Mouse (Mus musculus) CH12.LX (cell line): ENCODE results near the gene Ifit2.

Experiments
- CTCF ChIP-seq, 2 experiments: IDR thresholded peaks in 1 of 2; conservative IDR thresholded peaks in 1 of 2; 2 replicates each; pipeline ENCODE4 v1.5.1; 2011 to 2012; ENCODE audit warnings: low read depth in 2 of 2, low read length in 2 of 2, improper control_type of control experiment in 1 of 2, inconsistent platforms in 1 of 2, mild to moderate bottlenecking in 1 of 2, moderate library complexity in 1 of 2
- ETS1 ChIP-seq: conservative IDR thresholded peaks from 2 replicates; pipeline ENCODE4 v1.6.1; 2012; ENCODE audit warnings: low read depth, mild to moderate bottlenecking, inconsistent platforms, low read length, improper control_type of control experiment, moderate library complexity
- IRF4 ChIP-seq: IDR thresholded peaks from 2 replicates; pipeline ENCODE4 v1.6.1; 2014; ENCODE audit warnings: low read depth, mild to moderate bottlenecking, inconsistent platforms, low read length, improper control_type of control experiment
- MAFK ChIP-seq: IDR thresholded peaks from 2 replicates; pipeline ENCODE4 v1.6.1; 2011; ENCODE audit warnings: low read length, improper control_type of control experiment; ENCODE audit not compliant: insufficient replicate concordance
- MAZ ChIP-seq: IDR thresholded peaks from 2 replicates; pipeline ENCODE4 v1.6.1; 2012; ENCODE audit warnings: low read depth, mild to moderate bottlenecking, inconsistent platforms, low read length, improper control_type of control experiment, moderate library complexity
- POLR2A ChIP-seq: IDR thresholded peaks from 2 replicates; pipeline ENCODE4 v1.6.1; 2011; ENCODE audit warnings: low read depth, mild to moderate bottlenecking, improper control_type of control experiment, low read length
- SIN3A ChIP-seq: IDR thresholded peaks from 2 replicates; pipeline ENCODE4 v1.6.1; 2012; ENCODE audit warnings: low read length, improper control_type of control experiment, inconsistent platforms
- ZMIZ1 ChIP-seq: IDR thresholded peaks from 2 replicates; pipeline ENCODE4 v1.6.1; 2012; ENCODE audit warnings: low read depth, mild to moderate bottlenecking, inconsistent platforms, low read length, improper control_type of control experiment

DNA sequence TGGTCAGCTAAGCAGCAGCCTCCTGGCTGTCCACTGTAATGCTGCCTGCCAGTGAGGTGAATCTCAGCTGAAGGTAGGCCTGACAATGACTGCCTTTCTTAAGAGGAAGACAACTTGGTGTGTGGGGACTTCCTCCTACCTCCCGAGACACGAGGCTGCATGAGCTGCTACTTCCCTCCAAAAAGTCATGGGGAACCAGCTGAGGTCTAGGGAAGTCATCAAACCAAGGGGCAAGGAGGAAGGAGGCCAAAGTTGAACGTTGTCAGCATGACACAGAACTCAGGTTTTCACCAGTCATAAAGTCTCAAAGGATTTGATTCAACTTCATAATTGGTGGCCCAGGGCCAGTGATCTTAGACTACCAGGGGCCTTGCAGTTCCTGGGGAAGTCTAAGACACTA, 34.8 kb upstream of the Ifit2 start:
- TF ChIP-seq MAFK (no peak), MAZ (no peak), IRF4 (no peak), CTCF (conservative IDR thresholded peaks at IDR 0.05 in 1 of 2, IDR thresholded peaks at IDR 0.05 in 1 of 2; ENCODE audit: low read depth in 2 of 2, low read length in 2 of 2) (no peak), ETS1 (no peak), SIN3A (no peak), POLR2A (no peak), ZMIZ1 (no peak)
